Mouse (Mus musculus) MEL (cell line): ENCODE measurements at regions not wholly inside any gene's neighbourhood (a gene's known extent, or its start where the extent isn't known, plus 50 kb on each side); places are given as distances from the start of the nearest gene placed in this dataset.

Experiments
- CTCF ChIP-seq, 3 experiments: IDR thresholded peaks in 2 of 3; conservative IDR thresholded peaks in 1 of 3; 2 replicates each; pipeline ENCODE4 v1.5.1; 2011 to 2012; ENCODE audit warnings: low read length in 3 of 3, low read depth in 2 of 3, mild to moderate bottlenecking in 2 of 3, improper control_type of control experiment in 1 of 3, inconsistent platforms in 1 of 3, mixed read lengths in 1 of 3, moderate library complexity in 1 of 3; ENCODE audit not compliant: control insufficient read depth in 1 of 3, insufficient read depth in 1 of 3, poor library complexity in 1 of 3, severe bottlenecking in 1 of 3
- E2F4 ChIP-seq: IDR thresholded peaks from 2 replicates; pipeline ENCODE4 v1.6.1; 2011; ENCODE audit warnings: low read depth, low read length, improper control_type of control experiment, borderline replicate concordance
- EP300 ChIP-seq, 2 experiments: IDR thresholded peaks; 2 replicates each; pipeline ENCODE4 v1.6.1; 2011; ENCODE audit warnings: improper control_type of control experiment in 2 of 2, low read length in 2 of 2, low read depth in 1 of 2, mild to moderate bottlenecking in 1 of 2
- ETS1 ChIP-seq: IDR thresholded peaks from 2 replicates; pipeline ENCODE4 v1.6.1; 2012; ENCODE audit warnings: low read depth, mild to moderate bottlenecking, inconsistent platforms, low read length, improper control_type of control experiment, moderate library complexity
- GATA1 ChIP-seq: IDR thresholded peaks from 2 replicates; pipeline ENCODE4 v1.6.1; 2011; ENCODE audit warnings: low read depth, low read length, improper control_type of control experiment
- KAT2A ChIP-seq: conservative IDR thresholded peaks from 2 replicates; pipeline ENCODE4 v1.6.1; 2012; ENCODE audit warnings: low read depth, low read length, improper control_type of control experiment, inconsistent platforms
- MAFK ChIP-seq: IDR thresholded peaks from 2 replicates; pipeline ENCODE4 v1.6.1; 2011; ENCODE audit warnings: low read depth, mild to moderate bottlenecking, low read length, improper control_type of control experiment, borderline replicate concordance
- MAX ChIP-seq: IDR thresholded peaks from 2 replicates; pipeline ENCODE4 v1.6.1; 2011; ENCODE audit warnings: low read length, improper control_type of control experiment
- MAZ ChIP-seq: IDR thresholded peaks from 2 replicates; pipeline ENCODE4 v1.6.1; 2012; ENCODE audit warnings: low read depth, mild to moderate bottlenecking, inconsistent platforms, low read length, improper control_type of control experiment
- MYC ChIP-seq: IDR thresholded peaks from 2 replicates; pipeline ENCODE4 v1.6.1; 2011; ENCODE audit warnings: low read depth, mild to moderate bottlenecking, low read length, improper control_type of control experiment, moderate library complexity
- POLR2A ChIP-seq, 2 experiments: IDR thresholded peaks; 2 replicates each; pipeline ENCODE4 v1.6.1; 2011 to 2012; ENCODE audit warnings: low read length in 2 of 2, mild to moderate bottlenecking in 2 of 2, control low read depth in 1 of 2, improper control_type of control experiment in 1 of 2, low read depth in 1 of 2, moderate library complexity in 1 of 2; ENCODE audit not compliant: control insufficient read depth in 1 of 2, insufficient read depth in 1 of 2, poor library complexity in 1 of 2
- TBP ChIP-seq: IDR thresholded peaks from 2 replicates; pipeline ENCODE4 v1.8.0; 2011; ENCODE audit warnings: low read depth, low read length, improper control_type of control experiment
- UBTF ChIP-seq: IDR thresholded peaks from 2 replicates; pipeline ENCODE4 v1.6.1; 2012; ENCODE audit warnings: low read depth, mild to moderate bottlenecking, inconsistent platforms, low read length, improper control_type of control experiment, moderate library complexity, borderline replicate concordance; ENCODE audit not compliant: insufficient read depth
- ZNF384 ChIP-seq: IDR thresholded peaks from 2 replicates; pipeline ENCODE4 v1.6.1; 2012; ENCODE audit warnings: low read depth, mild to moderate bottlenecking, inconsistent platforms, low read length, improper control_type of control experiment

- no peak for TF ChIP-seq POLR2A (IDR thresholded peaks at IDR 0.05; ENCODE audit: control insufficient read depth in 1 of 2, insufficient read depth in 1 of 2, low read depth in 1 of 2, low read length in 2 of 2, poor library complexity in 1 of 2)
- TF ChIP-seq KAT2A, result no peak
- no peak for TF ChIP-seq CTCF (IDR thresholded peaks at IDR 0.05 in 2 of 3, conservative IDR thresholded peaks at IDR 0.05 in 1 of 3; ENCODE audit: control insufficient read depth in 1 of 3, insufficient read depth in 1 of 3, low read depth in 2 of 3, low read length in 3 of 3, poor library complexity in 1 of 3, severe bottlenecking in 1 of 3)
- no peak for TF ChIP-seq EP300 (IDR thresholded peaks at IDR 0.05; ENCODE audit: low read depth in 1 of 2, low read length in 2 of 2)
- TF ChIP-seq MYC, result no peak
- no peak for TF ChIP-seq MAX
- TF ChIP-seq TBP, result no peak
- TF ChIP-seq GATA1, result no peak
- TF ChIP-seq MAFK, result no peak
- TF ChIP-seq E2F4, result no peak
- TF ChIP-seq ZNF384, result no peak
- TF ChIP-seq UBTF, result no peak
- TF ChIP-seq MAZ, result no peak
- TF ChIP-seq ETS1, result no peak
These were observed 171.3 kb upstream of the Gm9833 start for GRCm38 (mm10) chr3:9916538-9917106.
